Mouse (Mus musculus) myocyte (in vitro differentiated cells): ENCODE data around the gene Atg9a. TPM values are rescaled to one million over a fixed set of nuclear protein-coding genes. Genes with fewer than 3 reads are reported as not detected.

Experiments
- H3K27me3 ChIP-seq: one replicate; pipeline ENCODE4 v1.6.1; 2011; ENCODE audit not compliant: control insufficient read depth, insufficient read depth, insufficient read length
- H3K36me3 ChIP-seq: one replicate; pipeline ENCODE4 v1.6.1; 2011; ENCODE audit not compliant: control insufficient read depth, insufficient read depth
- H3K4me2 ChIP-seq: one replicate; pipeline ENCODE4 v1.6.1; 2011; ENCODE audit warnings: low read depth, control low read depth
- H3K4me3 ChIP-seq: one replicate; pipeline ENCODE4 v1.5.1; 2011; ENCODE audit warnings: mild to moderate bottlenecking, control low read depth, moderate library complexity
- H3K79me2 ChIP-seq: one replicate; pipeline ENCODE4 v1.6.1; 2011; ENCODE audit not compliant: control insufficient read depth, insufficient read depth
- H3ac ChIP-seq: one replicate; pipeline ENCODE4 v1.6.1; 2011; ENCODE audit not compliant: control insufficient read depth, insufficient read length
- CEBPB ChIP-seq: IDR thresholded peaks from 2 replicates; pipeline ENCODE4 v1.6.1; 2011; ENCODE audit warnings: mild to moderate bottlenecking, moderate library complexity; ENCODE audit not compliant: poor library complexity, insufficient read depth, severe bottlenecking
- E2F4 ChIP-seq: IDR thresholded peaks from one replicate; pipeline ENCODE4 v1.6.1; 2011; ENCODE audit warnings: mild to moderate bottlenecking, control low read depth, moderate library complexity; ENCODE audit not compliant: insufficient read depth
- MAX ChIP-seq: IDR thresholded peaks from one replicate; pipeline ENCODE4 v1.6.1; 2011; ENCODE audit warnings: low read depth, mild to moderate bottlenecking, control low read depth
- MYOD1 ChIP-seq, 3 experiments: IDR thresholded peaks; one replicate each; pipeline ENCODE4 v1.6.1; 2011; ENCODE audit warnings: control low read depth in 2 of 3, low read depth in 2 of 3, mild to moderate bottlenecking in 2 of 3, moderate library complexity in 1 of 3; ENCODE audit not compliant: insufficient read length in 2 of 3, control insufficient read depth in 1 of 3
- MYOG ChIP-seq, 3 experiments: IDR thresholded peaks; one replicate each; pipeline ENCODE4 v1.6.1; 2011; ENCODE audit warnings: control low read depth in 2 of 3, low read depth in 2 of 3, mild to moderate bottlenecking in 2 of 3; ENCODE audit not compliant: insufficient read length in 2 of 3, control insufficient read depth in 1 of 3, insufficient read depth in 1 of 3
- POLR2A ChIP-seq: IDR thresholded peaks from one replicate; pipeline ENCODE4 v1.6.1; 2011; ENCODE audit warnings: low read depth, mild to moderate bottlenecking, control low read depth, moderate library complexity; ENCODE audit not compliant: insufficient read length
- POLR2AphosphoS2 ChIP-seq: IDR thresholded peaks from one replicate; pipeline ENCODE4 v1.6.1; 2011; ENCODE audit warnings: low read depth, control low read depth; ENCODE audit not compliant: insufficient read length
- REST ChIP-seq: IDR thresholded peaks from one replicate; pipeline ENCODE4 v1.6.1; 2011; ENCODE audit warnings: mild to moderate bottlenecking, control low read depth, moderate library complexity; ENCODE audit not compliant: insufficient read depth, insufficient read length
- SRF ChIP-seq: IDR thresholded peaks from one replicate; pipeline ENCODE4 v1.6.1; 2011; ENCODE audit warnings: low read depth; ENCODE audit not compliant: control insufficient read depth, insufficient read length
- TCF12 ChIP-seq: IDR thresholded peaks from one replicate; pipeline ENCODE4 v1.6.1; 2011; ENCODE audit warnings: mild to moderate bottlenecking, control low read depth; ENCODE audit not compliant: poor library complexity, insufficient read depth, severe bottlenecking
- TCF3 ChIP-seq: IDR thresholded peaks from one replicate; pipeline ENCODE4 v1.6.1; 2011; ENCODE audit warnings: low read depth, control low read depth; ENCODE audit not compliant: insufficient read length
- USF1 ChIP-seq: IDR thresholded peaks from one replicate; pipeline ENCODE4 v1.6.1; 2011; ENCODE audit warnings: low read depth, mild to moderate bottlenecking, control low read depth, moderate library complexity
- polyA plus RNA-seq: library from polyadenylated mRNA; unstranded; fragments of >200 nt; fragmentation: generic; extraction: Trizol; gene quantifications from one replicate; pipeline ENCODE4 v1.2.1, GENCODE M21; 2012; ENCODE audit warnings: missing spikeins

Gene Atg9a
- polyA plus RNA-seq, 1 experiment: 44.6 TPM

DNA sequence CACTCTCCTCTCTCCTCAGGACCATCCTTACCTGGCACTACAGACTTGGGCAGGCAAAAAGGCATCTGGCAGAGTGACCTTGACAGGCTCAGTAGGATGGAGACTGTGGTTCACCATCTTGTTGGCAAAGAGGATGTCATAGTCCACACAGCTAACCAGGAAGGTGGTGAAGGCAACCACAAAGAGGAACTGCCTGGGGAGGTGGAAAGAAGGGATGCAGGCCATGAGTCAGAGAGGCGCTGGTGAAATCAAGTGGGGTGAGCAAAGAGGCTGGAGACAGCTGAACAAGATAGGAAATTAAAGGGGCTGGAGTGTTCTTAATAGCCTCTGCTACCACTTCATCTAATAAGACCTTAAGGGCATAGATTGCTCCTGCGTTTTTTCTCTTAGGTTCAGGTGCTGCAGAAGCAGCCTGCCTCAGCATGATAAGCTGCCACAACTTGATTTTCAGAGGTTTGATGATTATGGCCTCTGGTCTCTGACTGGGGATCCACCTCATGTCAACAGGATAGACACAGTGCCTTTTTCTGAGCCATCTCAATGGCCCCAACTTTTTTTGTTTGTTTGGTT is 4.0 kb downstream of the Atg9a start:
- peaks cover 7% of the 10 kb centered on the region for H3K36me3 ChIP-seq
- TF ChIP-seq POLR2AphosphoS2 (no peak), MAX (no peak), REST (no peak), SRF (no peak), POLR2A (no peak), TCF12 (no peak), TCF3 (no peak), USF1 (no peak), CEBPB (no peak), MYOG (IDR thresholded peaks at IDR 0.05; ENCODE audit: control insufficient read depth in 1 of 3, insufficient read depth in 1 of 3, insufficient read length in 2 of 3, low read depth in 2 of 3) (no peak), MYOD1 (IDR thresholded peaks at IDR 0.05; ENCODE audit: control insufficient read depth in 1 of 3, insufficient read length in 2 of 3, low read depth in 2 of 3) (no peak), E2F4 (no peak)

DNA sequence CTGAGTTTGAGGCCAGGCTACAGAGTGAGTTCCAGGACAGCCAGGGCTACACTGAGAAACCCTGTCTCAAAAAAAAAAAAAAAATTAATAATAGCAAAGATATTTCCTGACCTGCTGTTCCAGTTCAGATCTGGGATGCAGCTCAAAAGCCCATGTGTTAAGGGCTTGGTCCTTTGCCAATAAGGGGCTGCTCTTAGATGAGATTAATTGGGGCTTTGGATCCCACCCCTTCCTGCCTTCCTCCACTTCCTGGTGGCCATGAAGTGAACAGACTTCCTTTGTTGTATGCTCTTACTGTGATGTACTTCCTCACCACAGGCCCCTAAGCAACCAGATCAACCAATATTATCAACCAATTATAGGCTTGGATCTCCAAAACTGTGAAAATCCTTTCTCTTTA is 4.9 kb downstream of the Atg9a start:
- no peak overlapping the region for H3K4me2 ChIP-seq
- H3K79me2 ChIP-seq: peaks cover 6% of the 10 kb centered on the region
- H3K4me3 ChIP-seq: no peak overlapping the region
- no peaks in the 10 kb centered on the region for H3K27me3 ChIP-seq
- TF ChIP-seq POLR2AphosphoS2 (no peak), POLR2A (no peak), TCF3 (no peak)
- peaks cover 7% of the 10 kb centered on the region for H3K36me3 ChIP-seq
- no peak overlapping the region for H3ac ChIP-seq

More for the DNA sequence above, 4.0 kb downstream of the Atg9a start:
- Histone ChIP-seq H3K27me3 (no peaks in the 10 kb centered on the region), H3ac (no peak overlapping the region), H3K4me2 (no peak overlapping the region), H3K4me3 (no peak overlapping the region), H3K79me2 (peaks cover 6% of the 10 kb centered on the region)

DNA sequence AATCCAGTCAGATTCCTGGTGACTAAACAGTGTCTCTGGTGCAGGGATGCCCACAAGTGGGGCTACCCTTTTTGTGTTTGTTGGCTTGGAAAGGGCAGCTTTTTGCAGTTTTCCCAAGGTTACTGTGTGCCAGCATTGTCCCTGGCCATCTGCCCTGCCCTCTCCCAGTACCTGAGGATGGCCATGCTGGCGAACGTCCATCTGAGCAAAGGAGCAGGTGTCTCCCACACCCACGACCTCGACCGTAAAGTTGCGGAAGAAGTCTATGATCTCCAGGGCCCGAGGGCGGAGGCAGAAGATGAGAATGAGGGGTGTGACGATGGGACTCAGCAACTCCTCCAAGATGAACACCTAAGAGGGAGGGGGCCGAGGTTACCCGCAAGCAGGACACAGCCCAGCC is 6.5 kb downstream of the Atg9a start:
- H3K36me3 ChIP-seq: peaks cover 7% of the 10 kb centered on the region
- H3ac ChIP-seq: no peak overlapping the region
- H3K27me3 ChIP-seq: no peaks in the 10 kb centered on the region
- no peaks in the 10 kb centered on the region for H3K79me2 ChIP-seq
- H3K4me2 ChIP-seq: no peak overlapping the region
- H3K4me3 ChIP-seq: no peak overlapping the region
- no peak for TF ChIP-seq TCF3
- TF ChIP-seq POLR2AphosphoS2: no peak
- TF ChIP-seq SRF: no peak
- TF ChIP-seq MAX: no peak
- TF ChIP-seq CEBPB: no peak
- no peak for TF ChIP-seq USF1
- TF ChIP-seq E2F4: no peak
- no peak for TF ChIP-seq MYOG (IDR thresholded peaks at IDR 0.05; ENCODE audit: control insufficient read depth in 1 of 3, insufficient read depth in 1 of 3, insufficient read length in 2 of 3, low read depth in 2 of 3)
- no peak for TF ChIP-seq REST
- no peak for TF ChIP-seq POLR2A

DNA sequence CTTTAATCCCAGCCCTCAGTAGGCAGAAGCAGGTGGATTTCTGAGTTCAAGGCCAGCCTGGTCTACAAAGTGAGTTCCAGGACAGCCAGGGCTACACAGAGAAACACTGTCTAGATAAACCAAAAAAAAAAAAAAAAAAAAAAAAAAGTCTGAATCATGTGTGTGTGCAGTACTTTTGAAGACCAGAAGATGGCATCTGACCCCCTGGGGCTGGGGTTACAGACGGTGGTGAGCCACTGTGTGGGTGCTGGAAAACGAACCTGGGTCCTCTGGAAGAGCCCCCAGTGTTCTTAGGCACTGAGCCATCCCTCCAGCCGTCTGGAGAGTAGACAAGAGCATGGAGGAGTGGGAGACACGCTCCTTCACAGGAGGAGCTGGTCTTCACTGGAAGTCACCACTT is 9.8 kb downstream of the Atg9a start:
- no peak overlapping the region for H3K4me3 ChIP-seq
- peaks cover 6% of the 10 kb centered on the region for H3K36me3 ChIP-seq
- H3K4me2 ChIP-seq: no peak overlapping the region
- TF ChIP-seq MAX: no peak
- no peak for TF ChIP-seq POLR2AphosphoS2
- TF ChIP-seq REST: no peak
- TF ChIP-seq MYOG (IDR thresholded peaks at IDR 0.05; ENCODE audit: control insufficient read depth in 1 of 3, insufficient read depth in 1 of 3, insufficient read length in 2 of 3, low read depth in 2 of 3): no peak
- no peak for TF ChIP-seq USF1
- no peak for TF ChIP-seq MYOD1 (IDR thresholded peaks at IDR 0.05; ENCODE audit: control insufficient read depth in 1 of 3, insufficient read length in 2 of 3, low read depth in 2 of 3)
- no peak for TF ChIP-seq POLR2A
- no peak for TF ChIP-seq CEBPB
- TF ChIP-seq TCF3: no peak
- no peak for TF ChIP-seq SRF
- TF ChIP-seq E2F4: no peak
- no peak for TF ChIP-seq TCF12
- H3ac ChIP-seq: no peak overlapping the region
- no peaks in the 10 kb centered on the region for H3K79me2 ChIP-seq
- no peaks in the 10 kb centered on the region for H3K27me3 ChIP-seq

DNA sequence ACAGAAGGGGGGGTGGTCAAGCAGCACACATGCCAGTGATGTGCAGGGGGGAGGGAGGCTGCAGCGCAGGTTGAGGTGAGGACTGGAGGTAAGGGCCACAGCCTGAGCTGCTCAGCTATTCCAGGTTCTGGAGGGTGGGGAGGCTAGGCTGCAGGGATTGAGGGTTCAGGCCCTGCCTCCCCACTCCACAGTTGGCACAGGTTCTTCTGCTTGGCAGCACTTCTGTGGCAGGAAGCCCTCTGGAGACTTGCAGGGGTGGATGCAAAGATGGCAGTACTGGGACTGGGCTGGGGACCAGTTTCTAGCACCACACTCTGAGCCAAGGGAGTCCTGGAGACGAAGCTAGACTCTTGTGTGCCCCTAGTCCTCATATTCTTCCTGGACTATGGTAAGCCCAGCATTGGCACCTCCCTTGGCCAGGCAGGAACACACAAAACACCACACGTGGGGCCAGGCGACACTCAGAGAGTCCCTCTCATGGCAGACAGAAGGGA is 10.6 kb downstream of the Atg9a start:
- H3K36me3 ChIP-seq: peaks cover 4% of the 10 kb centered on the region
- no peak overlapping the region for H3K4me3 ChIP-seq

More for the DNA sequence above, 10.6 kb downstream of the Atg9a start:
- Histone ChIP-seq H3K27me3 (no peaks in the 10 kb centered on the region), H3K79me2 (no peaks in the 10 kb centered on the region), H3K4me2 (no peak overlapping the region), H3ac (no peak overlapping the region)
- TF ChIP-seq TCF3 (no peak), SRF (no peak)
